Mouse (Mus musculus): ENCODE measurements around the gene Ropn1l. TPM values are rescaled to one million over a fixed set of nuclear protein-coding genes. Genes with fewer than 3 reads are reported as not detected.

The Ropn1l gene
- 1 to 10 TPM; 2.0 to 2.5 TPM for total RNA-seq (2023)

DNA sequence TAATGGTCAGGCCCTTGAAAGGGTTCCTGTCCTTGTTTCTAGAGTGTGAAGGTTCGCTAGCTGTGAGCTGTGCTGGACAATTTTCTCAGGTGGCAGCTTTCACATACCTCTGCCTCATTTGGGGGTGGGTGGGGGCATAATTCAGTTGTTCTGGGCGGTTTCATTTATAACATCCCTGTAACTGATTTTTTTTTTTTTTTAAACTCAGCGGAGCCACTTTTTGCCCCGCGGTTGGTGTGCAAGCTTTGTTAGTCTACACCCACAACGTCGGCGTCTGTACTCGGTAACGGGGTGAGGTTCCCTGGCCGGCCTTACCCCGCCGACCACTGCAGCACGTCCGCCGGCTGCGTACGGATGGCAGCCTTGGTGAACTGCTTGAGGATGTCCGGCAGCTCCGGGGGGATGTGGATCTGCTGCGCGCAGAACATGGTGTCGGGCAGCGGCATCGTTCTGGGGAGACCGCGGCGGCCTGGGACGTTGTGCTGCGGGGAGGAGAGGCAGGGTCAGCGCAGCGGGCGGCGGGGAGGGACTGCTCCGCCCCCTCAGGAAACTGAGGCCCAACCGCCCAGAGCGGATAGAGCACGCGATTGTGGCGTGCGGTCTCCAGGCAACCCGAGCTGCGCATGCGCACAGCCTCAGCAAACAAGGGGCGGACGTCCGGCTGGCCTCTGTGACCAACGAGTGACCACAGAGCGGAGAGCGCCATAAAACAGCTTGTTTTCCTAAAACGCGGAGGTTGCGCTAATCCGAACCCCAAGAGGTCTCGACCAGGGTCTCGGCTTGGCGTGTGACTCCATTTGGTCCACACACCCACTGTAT lies at the start of gene Ropn1l:
Gene Ropn1l (minus strand): TSS at position 640 of the 819 bp plus-strand sequence.

Other genes starting within 250 kb of the Ropn1l start
- gene Dap, start 229.4 kb downstream of the Ropn1l start, total RNA-seq (2023), result 10 to 100 TPM; 45.2 to 47.9 TPM
- not detected for gene Ankrd33b, start 86.0 kb downstream of the Ropn1l start, total RNA-seq (2023)
- gene March6, start 77.3 kb upstream of the Ropn1l start, total RNA-seq (2023), result 10 to 100 TPM; 60.4 to 62.8 TPM
- not detected for gene Cmbl, start 111.7 kb upstream of the Ropn1l start, total RNA-seq (2023)
- gene Cct5, start 148.1 kb upstream of the Ropn1l start, total RNA-seq (2023), result 100 to 1,000 TPM; 278 to 300 TPM
- 10 to 100 TPM; 15.4 to 20.9 TPM for gene Fam173b, start 148.1 kb upstream of the Ropn1l start, total RNA-seq (2023)

Measured in T-cell, adult 66 days (primary cell).